Mouse (Mus musculus) E14TG2a.4 (cell line): ENCODE measurements around the gene Mob3a.

ENCODE experiments used
- CTCF ChIP-seq: conservative IDR thresholded peaks from 2 replicates; pipeline ENCODE4 v1.5.1; 2014; ENCODE audit warnings: low read length
- NANOG ChIP-seq: IDR thresholded peaks from 2 replicates; pipeline ENCODE4 v1.6.1; 2014; ENCODE audit warnings: borderline replicate concordance, low read length, mixed read lengths
- POU5F1 ChIP-seq: IDR thresholded peaks from 2 replicates; pipeline ENCODE4 v1.6.1; 2014; ENCODE audit warnings: low read length, borderline replicate concordance

GRCm38 (mm10) chr10:80741634-80742179 lies 39.9 kb upstream of the Mob3a start:
- TF ChIP-seq CTCF (no peak), NANOG (no peak), POU5F1 (no peak)
